Mouse (Mus musculus): ENCODE data around the gene C1qtnf1.

C1qtnf1 gene

DNA sequence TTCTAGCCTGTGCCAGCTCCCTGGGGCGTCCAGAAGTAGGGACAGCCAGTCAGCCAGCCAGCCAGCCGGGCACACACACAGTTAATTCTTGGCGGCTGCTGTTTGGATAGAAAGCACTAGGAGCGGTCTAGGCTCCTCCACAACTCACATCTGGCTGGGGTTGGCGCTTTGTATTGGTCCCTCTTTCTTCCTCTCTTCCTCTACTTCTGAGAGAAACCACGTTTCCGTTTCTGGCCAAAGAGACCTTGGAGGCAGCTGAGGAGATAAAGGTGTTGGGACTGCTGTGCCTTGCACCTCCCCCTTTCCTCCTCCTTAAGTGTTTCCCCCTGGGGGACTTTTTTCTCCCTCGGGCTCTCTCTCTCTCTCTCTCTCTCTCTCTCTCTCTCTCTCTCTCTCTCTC is at the start of gene C1qtnf1:
Gene C1qtnf1 (plus strand): TSS at position 218 of the 400 bp plus-strand sequence.
- 3% methylated on average over 8 of the region's 8 CpGs for WGBS

DNA sequence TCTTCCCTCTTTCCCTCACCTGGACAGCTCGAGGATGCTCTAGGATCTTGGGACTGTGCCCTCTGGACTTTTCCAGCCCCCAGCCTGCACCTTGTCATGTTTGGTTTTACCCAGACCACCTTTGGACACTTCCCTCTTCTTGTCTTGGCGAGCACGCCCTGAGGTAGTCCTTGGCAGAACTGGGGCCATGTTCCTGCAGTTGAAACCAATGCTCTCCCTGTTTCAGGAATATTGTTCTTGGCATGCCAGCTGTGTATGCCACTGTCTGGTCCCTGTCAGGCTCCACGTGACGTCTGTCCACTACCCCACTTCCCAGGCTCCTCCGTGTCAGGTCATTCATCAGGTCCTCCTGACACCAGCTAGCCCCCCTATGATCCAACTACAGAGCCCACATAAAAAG is 49.3 kb upstream of the C1qtnf1 start:
- WGBS, result 90% methylated on average over 6 of the region's 6 CpGs

DNA sequence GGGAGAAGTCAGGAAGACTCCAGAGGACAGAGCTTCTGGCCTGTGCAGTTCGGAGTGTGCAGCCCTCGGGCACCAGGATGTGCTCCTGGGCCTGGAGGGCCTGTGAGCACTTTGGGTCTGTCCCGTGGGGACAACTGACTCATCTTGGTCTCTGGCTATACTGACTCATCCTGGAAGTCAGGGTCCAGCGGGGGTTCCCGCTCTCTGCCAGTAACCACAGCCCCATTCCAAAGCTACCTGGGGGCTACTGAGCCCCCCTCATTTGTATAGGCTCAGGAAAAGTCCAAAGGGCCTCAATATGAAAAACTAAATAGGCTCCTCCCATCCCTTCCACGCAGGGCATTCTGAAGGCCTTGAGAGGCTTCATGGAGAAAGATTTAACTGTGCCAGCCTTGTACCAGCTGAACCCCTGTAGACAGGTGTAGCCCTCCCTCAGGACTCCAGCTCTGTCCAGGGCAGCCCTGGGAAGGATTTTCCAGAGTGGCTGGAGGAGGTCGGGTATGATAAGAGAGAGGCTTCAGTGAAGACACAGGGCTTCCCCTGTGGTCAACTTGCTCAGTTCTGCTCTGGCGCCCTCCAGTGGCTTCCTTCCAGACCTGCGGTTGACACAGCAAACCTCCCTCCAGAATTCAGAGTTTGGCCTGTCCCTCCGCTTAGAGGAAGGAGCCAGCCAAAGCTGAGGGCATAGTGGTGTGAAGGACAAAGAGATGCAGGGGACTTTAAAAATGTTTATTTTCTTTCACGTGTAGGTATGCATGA is 48.6 kb upstream of the C1qtnf1 start:
- WGBS, result 39% methylated on average over 11 of the region's 11 CpGs

DNA sequence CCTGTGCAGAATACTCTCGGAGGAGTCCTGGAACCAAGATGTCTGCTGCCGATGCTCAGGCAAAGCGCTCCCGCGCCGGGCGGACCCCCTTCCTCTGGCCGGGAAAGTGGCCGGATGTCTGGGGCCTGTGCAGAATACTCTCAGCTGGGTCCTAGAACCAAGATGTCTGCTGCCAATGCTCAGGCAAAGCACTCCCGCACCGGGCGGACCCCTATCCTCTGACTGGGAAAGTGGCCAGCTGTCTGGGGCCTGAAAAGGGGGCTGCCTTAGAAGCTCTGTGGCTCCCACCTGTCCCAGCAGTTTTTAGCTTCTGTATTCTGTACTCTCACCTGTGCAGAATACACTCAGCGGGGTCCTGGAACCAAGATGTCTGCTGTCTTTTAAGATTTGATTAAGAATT is 40.2 kb upstream of the C1qtnf1 start:
- 88% methylated on average over 13 of the region's 13 CpGs for WGBS

DNA sequence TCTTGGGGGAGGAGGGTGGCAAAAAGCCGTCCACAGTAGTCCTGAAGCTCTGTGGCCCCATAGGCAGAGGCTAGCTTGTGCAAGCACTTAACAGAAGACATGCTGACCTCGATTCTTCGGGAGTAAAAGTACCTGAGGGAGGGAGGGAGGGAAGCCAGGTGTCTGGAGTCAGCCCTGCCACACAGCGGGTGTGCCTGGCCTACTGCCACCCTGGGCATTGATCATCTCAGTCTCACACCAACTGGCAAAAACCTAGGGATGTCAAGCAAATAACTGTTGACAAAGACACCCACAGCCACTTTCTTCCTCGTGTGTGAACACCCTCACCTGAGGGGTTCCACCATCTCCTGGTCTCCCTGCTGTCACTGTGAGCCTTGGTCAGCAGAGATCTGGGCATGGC is 34.0 kb upstream of the C1qtnf1 start:
- WGBS, result 83% methylated on average over 5 of the region's 5 CpGs

DNA sequence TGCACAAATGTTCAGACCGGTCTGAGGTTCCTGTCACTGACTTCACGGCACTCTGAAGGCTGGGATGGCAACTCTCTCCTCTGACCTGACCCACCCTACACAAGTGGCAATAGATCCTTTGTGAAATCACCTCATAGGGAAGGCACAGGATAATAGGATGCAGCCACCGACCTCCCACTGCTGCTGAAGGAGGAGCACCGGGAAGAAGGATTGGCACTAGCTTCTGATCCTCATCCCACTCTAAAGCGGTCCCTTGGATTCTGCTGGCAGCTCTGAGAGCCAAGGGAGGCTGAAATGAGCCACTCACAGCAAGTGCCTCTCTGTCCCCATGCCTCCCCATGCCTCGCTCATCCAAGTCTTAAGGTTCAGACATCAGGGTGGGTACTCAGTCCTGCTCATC is 33.5 kb upstream of the C1qtnf1 start:
- WGBS, result 54% methylated on average over 6 of the region's 6 CpGs

DNA sequence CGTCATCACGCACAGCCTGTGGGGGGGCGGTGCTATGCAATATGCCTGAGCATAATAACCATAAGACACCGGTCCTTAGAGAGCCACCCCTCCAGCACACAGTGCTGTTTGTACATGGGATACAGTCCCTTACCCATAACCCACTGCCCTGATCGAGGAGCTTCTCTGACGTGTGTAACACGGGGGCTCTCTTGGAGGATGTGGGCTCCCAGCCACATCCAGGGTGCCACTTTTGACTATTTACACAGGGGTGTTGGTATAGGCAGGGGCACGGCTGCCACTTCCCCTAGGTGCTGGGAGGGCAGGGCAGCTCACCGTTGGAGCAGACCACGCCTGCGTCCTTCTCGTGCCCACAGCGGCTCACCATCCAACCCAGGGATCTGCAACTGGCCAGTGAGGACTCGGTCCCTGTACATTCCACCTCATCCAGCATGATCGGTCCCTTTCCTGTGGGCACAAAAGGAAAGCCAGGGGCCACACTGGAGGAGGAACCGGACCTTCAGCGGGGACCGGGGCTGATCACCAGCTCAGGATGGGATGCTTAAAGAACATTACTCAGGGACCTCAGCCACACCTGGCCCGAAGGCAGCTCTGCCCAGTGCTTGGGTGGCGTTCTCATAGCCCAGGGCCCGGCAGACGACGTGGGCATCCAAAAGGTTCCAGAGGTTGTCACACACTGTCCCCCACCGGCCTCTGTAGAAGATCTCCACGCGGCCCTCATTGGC is 30.0 kb upstream of the C1qtnf1 start:
- WGBS, result 94% methylated on average over 26 of the region's 26 CpGs

DNA sequence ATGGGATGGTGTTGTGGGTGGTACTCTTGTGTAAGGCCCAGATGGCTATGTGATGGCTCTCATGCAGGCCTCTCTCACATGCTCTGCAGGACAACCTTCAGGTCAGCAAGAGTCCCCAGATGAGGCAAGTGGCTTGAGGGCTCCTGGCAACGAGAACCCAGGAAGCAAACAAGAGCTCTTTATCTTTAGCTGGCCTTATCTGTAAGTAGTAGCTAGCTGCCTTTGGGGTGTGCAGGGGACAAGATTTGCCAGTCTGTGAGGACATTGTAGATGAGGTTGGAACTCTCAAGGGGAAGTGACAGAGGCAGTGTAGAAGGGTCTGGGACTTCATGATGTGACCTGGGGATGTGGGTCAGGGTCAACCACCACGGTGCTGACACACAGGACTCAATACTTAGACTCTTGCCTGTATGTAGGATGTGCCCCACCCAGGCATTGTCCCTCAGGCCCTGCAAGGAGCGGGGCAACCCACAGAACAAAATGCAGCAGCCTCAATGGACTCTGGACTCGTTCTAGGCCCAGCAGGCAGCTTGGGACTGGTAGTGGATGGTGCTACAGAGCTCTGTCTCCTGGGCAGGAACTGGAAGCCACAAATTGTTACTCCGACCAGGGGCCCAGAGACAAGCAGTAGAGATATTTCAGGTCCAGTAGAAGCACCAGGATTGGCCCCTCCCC is 28.0 kb upstream of the C1qtnf1 start:
- 78% methylated on average over 5 of the region's 5 CpGs for WGBS

DNA sequence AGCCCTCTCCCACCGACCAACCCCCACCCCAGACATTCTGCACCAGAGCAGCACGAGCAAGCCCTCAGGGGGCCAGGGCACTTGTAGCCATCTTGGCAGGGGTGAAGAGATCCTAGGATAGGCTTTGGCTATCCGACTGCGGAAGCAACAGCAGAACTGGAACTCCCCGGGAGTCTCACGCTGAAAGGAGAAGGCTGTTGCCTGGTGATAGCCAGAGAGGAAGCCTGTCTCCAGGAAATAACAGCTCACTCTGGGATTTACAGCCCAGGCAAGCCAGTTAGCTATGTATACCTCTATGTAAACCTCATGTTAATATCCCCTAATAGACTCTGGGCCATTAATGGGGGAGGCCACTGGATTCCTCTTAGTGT is 27.5 kb upstream of the C1qtnf1 start:
- WGBS, result 36% methylated on average over 6 of the region's 6 CpGs

DNA sequence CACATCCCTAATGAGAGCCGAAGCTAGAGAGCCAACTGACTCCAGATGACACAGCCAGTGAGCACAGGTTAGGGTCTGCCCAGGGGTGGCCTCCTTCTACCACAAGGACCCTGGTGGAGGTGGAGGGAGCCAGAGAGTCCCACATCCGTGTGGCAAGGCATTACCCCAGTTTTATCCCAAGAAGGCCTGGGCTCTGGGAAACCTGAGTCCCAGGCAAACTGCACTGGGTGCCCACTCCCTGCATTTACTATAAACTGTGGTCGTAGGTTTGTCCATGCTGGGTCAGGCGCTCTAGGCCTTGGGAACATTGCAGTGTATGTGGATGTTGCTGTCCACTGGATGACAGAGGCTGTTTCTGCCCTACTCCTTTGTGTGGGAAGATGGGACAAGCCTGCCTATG is 26.8 kb upstream of the C1qtnf1 start:
- 75% methylated on average over 4 of the region's 4 CpGs for WGBS

DNA sequence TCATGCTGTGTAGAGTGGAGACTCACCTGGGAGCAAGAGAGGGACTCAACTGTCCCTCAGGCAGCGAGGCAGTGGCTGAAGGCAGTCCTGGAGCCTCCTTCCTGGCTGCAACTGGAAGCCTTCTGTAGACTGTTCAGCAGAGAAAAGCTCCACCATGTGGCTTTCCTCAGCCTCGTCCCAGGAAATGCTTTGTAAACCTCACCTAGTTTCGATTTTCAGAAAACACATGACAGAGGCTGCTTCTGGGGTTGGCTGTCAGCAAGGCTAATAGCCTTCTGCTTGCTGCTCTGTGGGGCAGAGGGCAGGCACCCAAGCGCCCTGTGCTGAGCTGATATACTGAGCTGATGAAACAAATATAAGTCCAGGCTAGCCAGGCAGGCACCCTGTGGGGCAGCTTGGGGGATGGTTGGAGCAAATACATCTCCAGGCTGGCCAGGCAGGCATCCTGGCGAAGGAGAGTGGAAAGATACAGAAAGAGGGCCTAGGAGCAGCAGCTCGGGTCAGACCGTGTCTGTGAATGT is 26.2 kb upstream of the C1qtnf1 start, which contains the start of gene Lgals3bp:
Gene Lgals3bp (minus strand): TSS at position 333 of the 521 bp plus-strand sequence.
- 34% methylated on average over 7 of the region's 7 CpGs for WGBS

DNA sequence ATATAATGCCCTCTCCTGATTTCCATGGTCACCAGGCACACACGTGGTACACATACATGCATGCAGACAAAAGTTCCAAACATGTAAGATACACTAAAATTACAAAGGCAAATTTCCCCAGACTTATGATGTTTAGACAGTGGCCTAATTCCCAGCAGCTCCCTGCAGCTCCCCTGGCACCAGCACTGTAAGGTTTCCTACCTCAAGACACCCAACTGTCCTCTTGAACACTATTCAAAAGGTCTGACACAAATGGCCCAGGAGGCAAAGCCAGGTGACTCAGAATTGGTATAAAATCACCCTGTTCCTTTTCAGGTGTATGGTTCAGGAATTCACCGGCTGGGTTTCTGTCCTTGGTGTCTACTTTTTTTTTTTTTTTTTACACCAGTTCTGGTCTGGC is 24.8 kb upstream of the C1qtnf1 start:
- whole genome bisulfite sequencing, result 92% methylated on average over 2 of the region's 2 CpGs

DNA sequence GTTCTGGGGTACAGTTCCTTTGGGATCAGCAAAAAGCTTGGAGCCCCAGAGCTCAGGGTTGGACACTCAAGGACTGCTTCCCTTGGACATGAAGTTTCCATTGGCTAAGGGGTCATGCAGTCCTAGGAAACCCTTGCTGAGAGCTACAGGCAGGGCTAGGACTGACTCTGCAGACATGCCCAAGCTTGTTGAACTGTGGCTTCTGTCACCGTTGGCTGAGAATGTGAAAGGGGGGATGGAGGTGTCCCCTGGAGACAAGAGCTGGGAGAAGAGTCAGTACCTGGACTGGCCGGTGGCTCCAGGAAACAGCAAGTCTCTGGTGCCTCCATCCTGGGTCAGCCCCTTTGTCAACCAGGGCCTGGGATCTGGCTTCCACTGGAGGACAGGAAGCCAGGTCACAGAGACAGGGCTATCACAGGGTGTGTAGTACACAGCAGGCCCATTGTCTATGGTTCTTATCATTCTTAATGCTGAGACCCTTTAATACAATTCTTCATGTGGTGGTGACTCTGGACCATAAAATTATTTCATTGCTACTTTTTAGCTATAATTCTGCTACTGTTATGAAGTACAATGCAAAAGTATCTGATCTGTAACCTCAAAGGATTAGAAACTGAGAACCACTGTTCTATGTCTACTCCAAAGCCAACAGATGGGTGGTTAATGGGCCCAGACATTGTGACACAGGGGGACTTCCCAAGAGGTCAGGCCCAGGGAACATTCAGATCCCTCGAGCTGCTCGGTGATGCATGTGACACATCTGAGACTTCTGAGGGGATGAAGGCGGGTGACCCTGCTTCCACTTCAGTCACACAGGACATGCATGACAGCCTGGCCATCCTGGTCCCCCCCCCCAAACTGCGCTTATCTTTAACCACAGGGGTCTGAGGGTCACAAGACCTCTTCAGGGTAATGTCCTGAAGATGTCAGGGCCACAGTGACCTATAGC is 23.8 kb upstream of the C1qtnf1 start:
- WGBS, result 86% methylated on average over 6 of the region's 6 CpGs

DNA sequence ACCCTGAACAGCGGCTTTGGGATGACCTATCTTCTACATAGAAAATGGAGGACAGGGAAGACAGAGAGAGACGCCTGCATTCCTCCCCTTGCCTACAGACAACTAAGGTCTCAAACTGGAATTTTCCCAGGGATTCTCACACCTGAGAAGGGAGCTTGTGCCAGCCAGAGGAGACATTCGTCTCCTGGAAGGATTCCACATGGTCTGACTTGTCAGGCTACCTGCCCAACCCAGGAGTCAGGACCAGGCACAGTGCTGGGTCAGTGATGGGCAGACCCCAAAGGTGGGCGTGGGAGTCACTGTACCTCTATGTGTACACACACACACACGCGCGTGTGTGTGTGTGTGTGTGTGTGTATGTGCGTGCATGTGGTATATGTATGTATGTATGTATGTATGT is 22.7 kb upstream of the C1qtnf1 start:
- WGBS, result 96% methylated on average over 8 of the region's 8 CpGs

DNA sequence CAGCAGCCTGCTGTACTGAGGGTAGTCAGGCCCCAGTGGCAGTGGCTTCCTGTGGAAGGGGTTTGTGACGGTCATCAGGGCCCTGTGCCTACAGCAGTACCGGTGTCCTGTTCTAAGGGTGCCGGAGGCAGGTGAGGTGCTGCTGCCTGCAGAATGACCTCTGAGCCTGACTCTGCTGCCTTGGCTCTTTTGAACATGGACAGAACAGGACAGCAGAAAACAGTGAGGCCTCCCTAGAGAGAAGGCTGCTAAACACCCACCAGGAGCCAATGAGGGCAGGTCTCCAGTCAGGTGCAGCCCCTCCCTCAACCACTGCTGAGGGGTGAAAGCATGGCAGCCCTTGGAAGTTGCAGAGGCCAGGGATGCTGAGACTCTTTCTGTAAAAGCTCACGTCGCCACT is 21.5 kb upstream of the C1qtnf1 start:
- 93% methylated on average over 5 of the region's 5 CpGs for WGBS

DNA sequence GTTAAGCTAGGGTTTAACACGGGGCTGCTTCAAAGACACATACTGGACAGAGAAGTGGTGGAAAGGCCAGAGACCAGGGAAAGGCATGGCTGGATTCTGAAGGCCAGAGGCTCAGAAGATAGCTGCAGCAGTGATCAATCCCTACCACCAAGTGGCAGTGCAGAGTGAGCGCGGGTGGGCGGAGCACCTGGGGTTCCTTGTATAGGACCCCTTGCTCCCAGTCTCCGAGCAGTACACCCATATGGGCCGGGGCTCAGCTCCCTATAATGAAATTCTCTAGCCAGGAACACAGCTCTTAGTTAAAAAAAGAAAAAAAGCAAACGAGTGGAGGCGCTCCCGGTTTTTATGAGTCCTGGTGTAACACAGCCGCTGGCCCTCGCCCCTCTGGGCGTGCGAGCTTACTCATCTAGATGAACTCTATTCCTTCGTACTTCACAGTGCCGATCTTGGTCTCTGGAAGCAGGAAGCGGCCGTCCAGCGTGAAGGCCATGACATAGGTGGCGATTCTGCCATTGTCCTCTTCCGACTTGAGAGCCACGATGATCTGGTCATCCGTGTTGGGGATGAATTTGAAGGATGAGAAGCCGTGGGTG is 20.6 kb upstream of the C1qtnf1 start:
- WGBS, result 88% methylated on average over 23 of the region's 23 CpGs

DNA sequence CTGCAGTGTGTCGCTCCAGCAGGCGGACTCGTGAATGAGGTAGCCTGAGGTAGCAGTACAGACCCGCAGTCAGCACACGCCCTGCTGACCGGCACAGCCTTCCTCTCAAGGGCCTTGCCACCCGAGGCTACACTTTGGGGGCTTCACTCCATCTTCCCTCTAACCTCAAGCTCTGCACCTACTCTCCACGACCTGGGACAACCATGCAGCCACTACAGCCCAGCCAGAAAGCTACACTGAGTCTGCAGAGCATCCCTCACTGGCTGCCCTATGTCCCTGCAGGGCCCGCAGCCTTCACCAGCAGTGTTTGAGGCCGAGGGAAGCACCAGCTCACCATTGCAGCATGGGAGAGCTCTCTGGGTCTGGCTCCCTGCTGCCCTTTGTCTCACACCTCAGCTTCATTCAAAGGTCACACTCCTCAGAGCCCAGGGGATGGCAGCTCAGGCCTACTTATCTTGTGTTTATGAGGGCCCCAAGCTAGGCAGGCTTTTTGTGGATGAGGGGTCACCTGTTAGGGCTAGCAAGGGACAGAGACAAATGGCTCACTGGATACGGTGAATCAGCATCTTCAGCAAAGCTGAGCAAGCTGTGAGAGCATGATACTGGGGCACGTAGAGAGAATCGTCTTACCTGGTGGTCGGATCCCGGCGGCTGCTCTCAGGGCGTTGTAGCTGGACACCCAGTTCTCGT is 19.8 kb upstream of the C1qtnf1 start:
- 91% methylated on average over 18 of the region's 18 CpGs for WGBS

DNA sequence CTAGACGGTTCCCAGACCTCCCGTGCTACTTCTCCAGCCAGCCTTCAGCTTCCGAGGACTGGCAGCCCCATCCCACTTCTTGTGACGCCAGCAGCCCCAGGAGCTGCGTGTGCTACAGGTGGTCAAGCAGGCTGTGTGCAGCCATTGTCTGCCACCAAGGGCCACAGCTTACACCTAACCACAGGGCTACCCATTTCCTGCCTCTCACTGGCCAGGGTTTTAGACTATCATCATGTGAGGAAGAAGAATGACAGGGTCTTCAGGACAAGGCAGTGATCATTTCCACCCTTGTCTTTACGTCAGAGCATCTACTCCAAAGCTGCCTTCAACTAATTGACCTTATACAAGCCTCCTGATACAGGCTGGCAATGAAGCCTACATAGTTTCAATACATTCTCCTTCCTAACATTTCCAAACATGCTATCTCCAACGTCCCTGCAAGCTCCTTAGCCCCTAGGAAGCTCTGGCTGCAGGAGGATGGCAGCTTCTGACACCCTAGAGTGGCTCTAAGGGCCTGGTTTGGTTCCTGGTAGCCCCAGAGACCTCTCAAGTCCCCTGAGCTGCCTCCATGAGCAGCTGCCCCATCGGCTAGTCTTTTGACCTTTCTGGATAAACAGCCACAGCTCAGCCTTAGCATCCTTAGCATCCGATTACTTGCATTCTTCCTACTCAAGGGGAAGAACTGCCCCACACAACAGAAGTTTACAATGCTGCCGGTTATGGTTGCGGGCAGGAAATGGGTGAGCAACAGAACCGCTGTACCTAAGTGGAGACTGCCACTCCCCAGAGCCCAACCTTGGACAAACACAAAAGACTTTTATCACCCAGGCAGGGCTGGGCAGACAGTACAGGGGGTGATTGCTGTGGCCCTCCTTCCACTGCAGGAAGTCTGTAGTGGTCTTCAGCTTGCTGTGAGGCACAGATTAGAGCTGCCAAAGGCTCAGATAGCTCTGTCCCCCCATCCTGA is 18.6 kb upstream of the C1qtnf1 start:
- 88% methylated on average over 12 of the region's 12 CpGs for WGBS

DNA sequence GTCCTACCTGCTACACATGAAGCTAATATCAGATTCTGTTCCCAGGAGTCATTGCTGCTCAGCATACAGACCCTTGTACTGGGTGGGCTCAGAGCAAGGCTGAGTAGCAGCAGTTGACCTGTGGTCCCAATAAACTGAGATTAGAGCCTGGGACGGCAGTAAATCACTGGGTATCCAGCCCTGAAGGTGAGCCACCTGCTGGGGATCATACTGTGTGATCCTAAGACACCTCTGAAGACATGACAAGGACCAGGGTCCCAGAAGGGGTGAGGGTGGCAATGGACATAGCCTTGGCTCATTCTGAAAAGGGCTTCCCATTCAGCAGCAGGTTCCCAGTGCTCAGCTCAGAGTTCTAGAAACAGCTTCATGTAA is 17.9 kb upstream of the C1qtnf1 start:
- 92% methylated on average over 1 of the region's 1 CpGs for WGBS
